Mouse (Mus musculus): ENCODE measurements around the gene Mrps12. TPM values are rescaled to one million over a fixed set of nuclear protein-coding genes. Genes with fewer than 3 reads are reported as not detected.

Mrps12 gene
- polyA plus RNA-seq, 1 experiment = 56.6 TPM

DNA sequence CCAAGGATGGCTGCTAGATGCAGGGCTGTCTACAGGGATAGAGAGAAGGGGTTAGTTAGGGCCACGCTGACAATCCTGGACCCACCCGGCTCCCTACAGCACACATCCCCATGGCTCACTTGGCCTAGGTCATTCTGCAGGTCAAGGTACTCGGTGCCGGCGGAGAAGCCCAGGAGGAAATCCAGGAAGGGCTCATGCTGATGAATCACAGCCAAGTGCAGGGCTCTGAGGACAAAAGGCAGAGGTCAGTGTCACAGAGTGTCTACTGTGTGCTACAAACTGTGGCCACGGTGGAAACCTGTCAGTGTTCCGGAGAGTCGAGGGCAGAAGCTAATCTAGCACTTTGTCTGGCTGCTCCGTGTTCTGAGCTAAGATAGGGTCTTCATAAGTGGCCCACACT, 20.3 kb upstream of the Mrps12 start:
- no peak for DNase-seq (ENCODE audit: low read depth)

GRCm38 (mm10) chr7:28758623-28759022, 17.0 kb upstream of the Mrps12 start:
- DNase-seq (ENCODE audit: low read depth) = no peak

GRCm38 (mm10) chr7:28756079-28756478, 14.5 kb upstream of the Mrps12 start, which contains the start of gene Ccer2:
Gene Ccer2 (plus strand): TSS chr7:28756174.
- no peak for DNase-seq (ENCODE audit: low read depth)

DNA sequence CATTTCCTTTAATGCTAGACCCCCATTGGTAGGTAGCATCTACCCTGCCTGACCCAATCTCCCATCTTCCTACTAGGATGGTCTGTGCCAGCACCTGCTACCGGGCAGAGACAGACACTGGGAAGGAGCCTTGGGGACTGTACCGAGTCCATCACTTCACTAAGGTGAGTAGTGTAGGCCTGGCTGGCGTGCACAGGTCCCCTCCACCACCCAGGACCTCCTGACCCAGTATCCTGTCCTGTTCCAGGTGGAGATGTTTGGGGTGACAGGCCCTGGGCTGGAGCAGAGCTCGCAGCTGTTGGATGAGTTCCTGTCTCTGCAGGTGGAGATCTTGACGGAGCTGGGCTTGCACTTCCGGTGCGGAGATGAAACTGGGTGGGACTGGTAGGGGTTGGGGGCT, 8.3 kb upstream of the Mrps12 start:
- no peak for DNase-seq (ENCODE audit: low read depth)

DNA sequence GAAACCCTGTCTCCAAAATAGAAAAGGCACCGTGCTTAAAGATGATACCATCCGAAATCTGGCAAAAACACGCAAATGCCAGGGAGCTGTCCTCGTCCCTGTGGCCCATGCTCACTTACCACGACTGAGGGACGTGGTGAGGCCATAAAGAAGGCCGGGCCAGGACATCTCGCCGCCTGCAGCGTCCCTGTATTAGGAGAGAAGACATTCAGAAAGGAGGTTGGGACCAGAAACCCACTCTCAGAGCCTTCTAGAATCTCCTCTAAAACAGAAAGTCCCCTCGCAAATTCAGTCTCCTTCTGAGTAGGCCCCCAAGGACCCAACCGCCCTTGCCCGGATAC, 282 bp downstream of the Mrps12 start:
- no peak for DNase-seq (ENCODE audit: low read depth)

DNA sequence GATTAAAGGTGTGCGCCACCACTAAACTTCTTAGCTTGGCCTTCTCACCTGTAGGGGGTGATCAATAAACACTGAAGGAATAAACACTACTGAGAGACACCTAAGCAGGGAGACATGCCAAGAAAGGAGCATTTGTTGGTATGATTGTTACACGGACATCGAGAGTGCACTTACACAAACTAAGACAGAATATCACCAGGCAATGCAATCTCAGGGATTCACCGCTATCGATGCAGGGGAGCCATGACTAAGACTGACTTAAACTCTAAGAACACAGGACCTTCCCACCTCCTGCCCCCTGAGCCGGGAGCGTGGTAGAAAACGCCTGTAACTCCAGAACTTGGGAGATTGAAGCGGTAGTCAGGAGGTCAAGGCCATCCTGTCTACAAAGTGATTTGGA, 671 bp downstream of the Mrps12 start:
- no peak for DNase-seq (ENCODE audit: low read depth)

DNA sequence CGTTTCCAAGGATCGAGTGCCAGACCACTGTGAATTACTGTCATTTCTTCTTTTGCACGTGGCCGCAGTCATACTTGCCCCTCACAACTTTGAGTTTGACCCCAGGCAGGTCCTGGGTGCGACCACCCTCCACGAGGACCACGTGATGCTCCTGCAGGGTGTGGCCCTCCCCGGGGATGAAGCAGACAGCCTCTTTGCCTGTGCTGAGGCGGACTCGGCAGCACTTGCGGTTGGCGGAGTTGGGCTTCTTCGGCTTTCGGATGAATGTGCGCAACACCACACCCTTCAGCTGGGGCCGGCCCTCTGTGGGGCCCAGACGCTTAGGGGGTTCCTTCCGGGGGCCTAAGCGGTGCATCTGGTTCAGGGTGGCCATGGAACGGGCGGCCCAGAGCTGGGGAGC, 1.8 kb downstream of the Mrps12 start:
- no peak for DNase-seq (ENCODE audit: low read depth)

- DNase-seq (ENCODE audit: low read depth) = no peak
These were observed 5.9 kb downstream of the Mrps12 start for GRCm38 (mm10) chr7:28735701-28736100.

DNA sequence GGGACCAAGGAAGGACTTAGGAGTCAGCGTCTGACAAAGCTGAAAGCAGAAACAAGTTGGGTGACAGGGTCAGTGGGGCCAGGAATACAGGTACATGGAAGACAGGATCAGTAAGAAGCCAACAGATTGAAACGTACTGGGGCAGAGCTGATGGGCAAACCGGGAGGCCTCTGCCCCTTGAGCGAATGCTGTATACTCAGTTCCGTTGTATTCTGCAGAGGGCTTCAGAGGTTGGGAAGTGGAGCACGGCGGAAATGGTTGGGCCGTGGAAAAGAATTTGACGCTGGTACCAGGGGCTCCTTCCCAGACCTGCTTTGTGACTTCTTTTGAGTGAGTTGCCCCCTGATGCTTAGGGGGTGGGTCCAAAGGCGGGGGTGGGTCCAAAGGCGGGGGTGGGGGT, 8.4 kb downstream of the Mrps12 start:
- DNase-seq (ENCODE audit: low read depth) = no peak

DNA sequence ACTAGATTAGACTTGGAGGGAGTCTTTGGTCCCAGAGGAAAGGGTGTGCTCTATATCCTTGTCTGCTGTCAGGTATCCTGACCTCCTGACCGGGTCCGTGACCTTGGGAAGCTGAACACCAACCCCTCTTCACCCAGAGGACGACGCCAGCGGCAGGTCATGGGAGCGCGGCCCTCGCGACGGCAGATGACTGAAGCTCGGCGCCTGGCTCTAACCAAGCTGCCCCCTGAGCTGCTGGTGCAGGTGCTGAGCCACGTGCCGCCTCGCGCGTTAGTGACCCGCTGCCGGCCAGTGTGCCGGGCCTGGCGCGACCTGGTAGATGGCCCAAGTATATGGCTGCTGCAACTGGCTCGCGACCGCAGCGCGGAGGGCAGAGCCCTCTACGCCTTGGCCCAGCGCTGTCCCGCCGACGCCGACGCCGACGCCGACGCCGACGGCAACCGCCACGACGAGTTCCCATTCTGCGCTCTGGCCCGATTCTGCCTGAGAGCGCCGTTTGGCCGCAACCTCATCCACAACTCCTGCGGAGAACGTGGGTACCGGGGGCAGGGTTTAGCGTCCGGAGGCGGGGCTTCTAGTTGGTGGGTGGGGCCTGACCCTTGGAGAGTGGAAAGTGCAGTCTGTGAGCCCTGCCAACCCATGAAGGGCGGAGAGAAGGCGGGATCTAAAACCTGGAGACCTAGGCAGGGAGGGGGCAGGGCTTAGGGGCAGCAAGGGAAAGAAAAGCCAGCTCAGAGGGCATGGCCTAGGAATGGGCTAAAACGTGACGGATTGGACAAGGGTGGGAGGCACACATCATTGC, 9.1 kb downstream of the Mrps12 start:
- peak; percentile 44 for DNase-seq (ENCODE audit: low read depth)

DNA sequence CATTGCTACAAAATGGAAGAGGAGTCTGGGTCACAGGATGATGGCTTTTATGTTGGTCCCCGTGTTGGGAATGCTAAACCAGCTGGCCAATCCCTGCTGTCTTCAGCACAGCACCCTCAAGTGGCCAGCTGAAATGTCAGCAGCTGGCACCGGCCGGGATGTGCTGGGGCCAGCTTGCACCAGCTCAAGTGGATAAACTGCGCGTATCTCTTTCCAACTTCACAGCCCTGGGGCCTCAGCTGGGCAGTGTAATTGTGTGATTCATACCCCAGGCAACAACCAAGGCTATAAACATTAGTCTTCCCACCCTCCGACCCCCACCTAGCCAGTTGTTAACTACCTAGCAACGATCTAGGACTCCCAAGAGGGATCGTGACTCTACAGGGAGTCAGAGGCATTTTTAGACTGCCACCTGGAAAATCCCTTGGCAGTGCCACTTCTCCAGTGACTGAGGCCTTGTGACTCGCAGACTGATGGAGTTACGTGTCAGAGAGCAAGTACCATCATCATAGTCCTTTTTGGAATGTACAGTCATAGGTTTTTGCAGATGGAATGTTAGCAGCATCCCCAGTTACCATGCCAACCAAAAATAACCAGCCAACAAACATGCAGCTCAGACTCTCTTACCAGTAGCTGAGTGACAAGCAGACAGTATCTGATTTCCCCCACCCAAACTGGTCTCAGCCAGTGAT, 13.8 kb downstream of the Mrps12 start:
- DNase-seq (ENCODE audit: low read depth) = no peak

GRCm38 (mm10) chr7:28726600-28726999, 15.0 kb downstream of the Mrps12 start:
- DNase-seq (ENCODE audit: low read depth) = no peak

- no peak for DNase-seq (ENCODE audit: low read depth)
These were observed 17.0 kb downstream of the Mrps12 start for GRCm38 (mm10) chr7:28724613-28725012.

GRCm38 (mm10) chr7:28722079-28722478, 19.5 kb downstream of the Mrps12 start:
- no peak for DNase-seq (ENCODE audit: low read depth)

DNA sequence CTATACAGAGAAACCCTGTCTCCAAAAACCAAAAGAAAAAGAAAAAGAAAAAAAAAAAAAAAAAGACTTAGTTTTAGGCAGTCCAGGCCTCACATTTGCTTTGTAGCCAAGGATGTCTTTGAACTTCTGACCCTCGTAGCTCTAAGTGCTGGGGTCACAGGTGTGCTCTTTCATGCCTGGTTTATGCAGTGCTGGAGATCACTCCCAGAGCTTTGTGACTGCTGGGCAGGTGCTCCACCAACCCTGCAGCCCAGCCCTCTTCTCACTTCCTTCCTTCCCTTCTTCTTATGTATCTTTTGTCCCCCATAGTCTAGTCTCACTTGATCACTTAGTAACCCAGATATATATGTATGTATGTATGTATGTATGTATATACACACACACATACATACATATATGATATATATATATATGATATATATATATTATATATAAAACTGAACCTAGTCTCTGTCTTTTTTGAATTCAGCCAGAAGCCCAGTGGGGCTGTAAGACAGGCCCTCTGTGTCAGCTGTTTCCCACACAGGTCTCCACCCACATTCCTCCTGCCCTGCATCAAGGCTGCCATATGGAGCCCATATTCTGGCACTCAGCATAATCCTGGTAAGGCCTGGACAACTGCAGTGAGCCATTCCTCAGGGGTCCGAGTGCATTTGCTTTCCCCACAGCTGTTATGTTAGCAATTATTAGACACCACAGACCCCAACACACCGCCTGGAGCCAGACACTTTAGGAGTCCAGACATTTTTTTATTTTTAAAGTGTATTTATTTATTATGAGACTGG, 20.7 kb downstream of the Mrps12 start:
- no peak for DNase-seq (ENCODE audit: low read depth)

GRCm38 (mm10) chr7:28719650-28720049, 22.0 kb downstream of the Mrps12 start:
- no peak for DNase-seq (ENCODE audit: low read depth)

DNA sequence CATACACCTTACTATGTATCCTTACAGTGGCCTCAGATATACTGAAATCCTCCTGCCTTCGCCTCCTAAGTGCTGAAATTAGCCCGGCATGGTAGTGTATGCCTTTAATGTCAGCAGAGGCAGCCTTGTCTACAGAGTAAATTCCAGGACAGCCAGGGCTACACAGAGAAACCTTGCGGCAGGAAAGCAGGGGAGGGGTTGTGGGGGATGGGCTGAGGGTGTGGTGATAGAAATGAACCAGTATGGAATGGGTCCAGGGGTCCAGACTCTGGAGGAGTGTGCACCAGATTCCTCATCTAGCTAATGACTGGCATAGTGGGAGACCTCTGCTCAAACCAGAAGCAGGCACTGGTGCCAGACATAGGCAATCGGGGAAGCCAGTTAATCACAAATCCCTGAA, 22.5 kb downstream of the Mrps12 start:
- DNase-seq (ENCODE audit: low read depth) = no peak

GRCm38 (mm10) chr7:28717726-28718125, 23.9 kb downstream of the Mrps12 start:
- DNase-seq (ENCODE audit: low read depth) = no peak

- no peak for DNase-seq (ENCODE audit: low read depth)
These were observed 24.9 kb downstream of the Mrps12 start, which contains the start of gene Fbxo17 for GRCm38 (mm10) chr7:28716590-28717281. Gene Fbxo17 (plus strand): TSS chr7:28716804.

DNA sequence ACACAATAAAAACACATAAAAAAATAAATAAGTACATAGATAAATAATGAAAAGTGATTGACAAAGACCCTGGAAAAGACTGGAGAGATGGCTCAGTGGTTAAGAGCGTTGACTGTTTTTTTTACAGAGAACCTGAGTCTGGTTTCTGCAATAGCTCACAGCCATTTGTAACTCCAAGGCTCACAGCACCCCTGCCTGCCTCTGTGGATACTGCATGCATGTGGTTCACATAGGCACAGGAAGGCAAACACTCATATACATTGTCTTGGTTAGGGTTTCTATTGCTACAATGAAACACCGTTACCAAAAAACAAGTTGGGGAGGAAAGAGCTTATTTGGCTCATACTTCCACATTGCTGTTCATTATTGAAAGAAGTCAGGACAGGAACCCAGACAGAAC, 26.0 kb downstream of the Mrps12 start:
- no peak for DNase-seq (ENCODE audit: low read depth)

GRCm38 (mm10) chr7:28714667-28715066, 27.0 kb downstream of the Mrps12 start:
- DNase-seq (ENCODE audit: low read depth) = no peak

DNA sequence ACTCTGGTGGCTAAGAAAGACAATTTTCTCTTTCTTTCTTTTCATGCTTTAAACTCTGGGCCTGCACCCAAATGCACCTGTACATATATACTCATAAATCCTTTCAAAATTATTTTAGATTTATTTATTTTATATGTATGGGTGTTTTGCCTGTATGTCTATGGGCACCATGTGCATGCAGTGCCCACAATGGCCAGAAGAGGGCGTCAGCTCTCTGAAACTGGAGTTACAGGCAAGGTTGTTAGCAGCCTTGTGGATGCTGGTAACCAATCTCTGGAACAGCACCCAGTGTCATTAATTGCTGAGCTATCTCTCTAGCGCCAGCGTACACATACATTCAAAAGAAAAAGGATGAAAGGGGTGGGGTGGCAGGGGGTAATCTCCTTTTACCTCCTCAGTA, 30.7 kb downstream of the Mrps12 start:
- DNase-seq (ENCODE audit: low read depth) = no peak

Data from gonadal fat pad, adult 2 months (tissue).